Mouse (Mus musculus) cerebellum, postnatal 4 days (tissue): ENCODE measurements around the gene Rnf19b.

Experiments
- DNase-seq, 2 experiments: peaks; one replicate each; pipeline ENCODE4 v3.0.0; 2022; ENCODE audit warnings: low spot score in 2 of 2, mixed read lengths in 1 of 2

Rnf19b gene

GRCm38 (mm10) chr4:129034224-129034623, 23.8 kb upstream of the Rnf19b start:
- no peak for DNase-seq

DNA sequence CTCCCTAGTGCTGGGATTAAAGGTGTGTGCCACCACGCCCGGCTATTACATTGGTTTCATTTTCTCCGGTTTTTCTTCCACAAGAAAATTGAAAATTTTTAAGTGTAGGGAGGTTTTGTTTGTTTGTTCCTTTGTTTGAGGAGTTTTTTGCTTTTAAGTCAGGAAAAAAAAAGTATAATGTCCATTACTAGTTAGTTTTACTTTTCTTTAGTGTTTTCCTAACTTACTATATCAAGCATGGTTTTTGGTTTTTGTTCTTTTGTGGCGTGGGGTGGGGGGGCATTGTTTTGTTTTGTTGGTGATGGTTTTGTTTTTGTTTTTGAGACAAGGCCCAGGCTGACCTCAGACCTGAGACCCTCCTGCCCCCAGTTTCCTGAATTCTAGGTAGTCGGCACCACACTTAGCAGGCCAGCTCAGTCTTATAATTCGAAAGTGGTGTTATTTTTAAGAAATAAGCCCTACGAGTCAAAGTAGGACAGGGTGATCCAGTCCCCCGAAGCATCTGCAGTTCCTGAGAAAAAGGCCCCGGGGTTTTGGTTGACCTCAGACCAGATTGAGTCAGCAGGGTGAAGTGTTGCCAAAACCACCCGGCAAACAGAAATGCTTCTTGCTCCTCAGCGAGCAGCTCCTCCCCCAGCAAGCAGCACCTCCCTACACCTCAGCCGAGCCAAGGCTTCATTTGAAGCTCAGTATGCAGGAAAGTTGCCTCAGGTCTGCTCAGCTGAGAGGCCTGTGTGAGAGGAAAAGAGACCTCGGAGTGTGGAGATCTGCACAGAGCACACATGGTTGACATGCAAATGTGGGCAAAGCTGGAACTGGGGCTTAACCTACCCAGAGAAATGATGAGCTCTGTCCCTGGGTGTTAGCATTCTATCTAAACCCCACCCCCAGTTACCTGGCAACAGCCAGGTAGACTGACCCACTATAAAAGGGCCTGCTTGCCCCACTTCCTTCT, 23.1 kb upstream of the Rnf19b start:
- DNase-seq: no peak

- DNase-seq: no peak
These were observed 22.1 kb upstream of the Rnf19b start for GRCm38 (mm10) chr4:129035851-129036445.

- DNase-seq: no peak
These were observed 10.2 kb upstream of the Rnf19b start for GRCm38 (mm10) chr4:129047721-129048421.

- peak; percentile 71 to 80 for DNase-seq
These were observed 9.4 kb upstream of the Rnf19b start for GRCm38 (mm10) chr4:129048501-129049305.

GRCm38 (mm10) chr4:129049306-129050011, 8.6 kb upstream of the Rnf19b start:
- DNase-seq: peak in 1 of 2 experiments; percentile 39

- no peak for DNase-seq
These were observed 7.7 kb upstream of the Rnf19b start for GRCm38 (mm10) chr4:129050365-129050764.

- no peak for DNase-seq
These were observed 7.1 kb upstream of the Rnf19b start for GRCm38 (mm10) chr4:129050901-129051417.

DNA sequence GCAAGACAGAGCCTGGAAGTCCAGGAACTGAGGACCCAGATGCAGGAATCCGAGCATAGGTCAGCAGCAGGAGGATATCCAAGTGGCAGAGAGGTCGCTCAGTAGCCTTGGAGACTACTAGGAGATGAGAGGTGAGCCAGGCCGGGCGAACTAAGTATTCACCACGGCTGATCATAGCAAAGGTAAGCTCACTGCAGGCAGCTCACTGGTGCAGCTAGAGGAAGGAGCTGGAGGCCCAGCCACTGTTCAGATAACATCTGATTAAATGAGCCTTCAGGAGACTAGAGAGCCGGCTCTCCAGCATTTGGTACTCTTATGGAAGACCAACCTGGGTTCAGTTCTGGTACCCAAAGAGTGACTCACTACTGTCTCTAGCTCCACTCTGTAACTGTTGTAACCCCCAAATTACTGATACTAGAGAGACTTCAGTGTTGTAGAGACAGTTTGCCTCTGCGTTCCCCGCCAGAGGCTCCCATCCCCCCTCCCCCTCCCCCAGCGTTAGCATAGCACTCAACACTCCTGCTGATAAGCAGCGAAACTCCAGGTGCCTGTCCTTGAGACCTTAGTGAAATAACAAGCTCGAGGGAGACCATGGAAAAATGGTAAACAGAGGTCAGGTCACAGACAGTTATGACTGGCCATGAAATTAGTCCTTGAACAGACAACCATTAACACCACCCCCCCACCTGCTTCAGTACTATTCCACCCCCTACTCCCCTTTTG, 6.4 kb upstream of the Rnf19b start:
- no peak for DNase-seq

- DNase-seq: no peak
These were observed 3.3 kb upstream of the Rnf19b start for GRCm38 (mm10) chr4:129054757-129055156.

- no peak for DNase-seq
These were observed 2.5 kb upstream of the Rnf19b start for GRCm38 (mm10) chr4:129055562-129055961.

GRCm38 (mm10) chr4:129057533-129058206, 401 bp upstream of the Rnf19b start:
- peak; percentile 91 to 99 for DNase-seq

- no peak for DNase-seq
These were observed 1.1 kb downstream of the Rnf19b start for GRCm38 (mm10) chr4:129059125-129059551.

GRCm38 (mm10) chr4:129059922-129060321, 1.9 kb downstream of the Rnf19b start:
- no peak for DNase-seq

- no peak for DNase-seq
These were observed 3.4 kb downstream of the Rnf19b start for GRCm38 (mm10) chr4:129061486-129061885.

GRCm38 (mm10) chr4:129062281-129063075, 4.4 kb downstream of the Rnf19b start:
- DNase-seq: no peak

DNA sequence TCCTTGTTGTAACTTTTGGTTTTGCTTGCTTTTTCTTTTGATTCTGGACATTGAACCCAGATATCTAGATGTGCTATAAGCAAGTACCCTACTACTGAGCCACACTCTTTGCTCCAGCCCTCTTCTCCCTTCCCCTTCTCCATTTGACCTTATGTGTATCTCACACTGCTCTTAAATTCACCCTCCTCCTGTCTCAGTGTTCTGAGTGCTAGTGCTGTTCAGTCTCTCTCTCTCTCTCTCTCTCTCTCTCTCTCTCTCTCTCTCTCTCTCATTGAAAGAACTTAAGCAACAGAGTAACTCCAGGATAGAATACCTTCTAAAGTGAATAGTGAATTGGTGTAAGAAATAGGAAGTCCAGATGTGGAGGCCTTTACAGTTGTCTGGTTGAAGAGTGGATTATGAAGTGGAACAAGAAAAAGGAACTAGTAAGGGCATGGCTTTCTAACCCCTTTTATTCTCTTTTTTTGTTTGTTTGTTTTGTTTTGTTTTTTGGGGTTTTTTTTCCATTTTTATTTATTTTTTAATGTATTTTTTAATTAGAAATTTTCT, 7.7 kb downstream of the Rnf19b start:
- DNase-seq: no peak
